Mouse (Mus musculus) left cerebral cortex, adult 2 months (tissue): ENCODE data around the gene Tdrd9. TPM values are rescaled to one million over a fixed set of nuclear protein-coding genes. Genes with fewer than 3 reads are reported as not detected.

Source experiments
- DNase-seq, 2 experiments: peaks; one replicate each; pipeline ENCODE4 v3.0.0; 2021 to 2022; ENCODE audit warnings: low spot score in 2 of 2, mixed read lengths in 1 of 2; ENCODE audit errors: extremely low spot score in 1 of 2
- H3K27ac ChIP-seq: fragments of 200-600 bp; 2 replicates; pipeline ENCODE4 v1.8.1; 2022
- H3K4me3 ChIP-seq: fragments of 200-600 bp; 2 replicates; pipeline ENCODE4 v1.8.1; 2022
- CTCF ChIP-seq: fragments of 200-600 bp; IDR thresholded peaks from 2 replicates; pipeline ENCODE4 v1.8.1; 2022; ENCODE audit warnings: antibody characterized with exemption, mild to moderate bottlenecking, moderate library complexity
- intact Hi-C: fragments of 180-260 bp; cut with DNase I; formaldehyde crosslinking; loops from one replicate; pipeline ENCODE4 v1.15.1; 2025
- microRNA-seq, 2 experiments: library from miRNA; unstranded; fragments of <30 nt; microRNA quantifications; one replicate each; pipeline ENCODE4 v1.2.0; 2021
- total RNA-seq, 2 experiments: library from RNA; stranded (reverse); gene quantifications; 2 replicates each; pipeline ENCODE4 v1.2.3; 2021

Tdrd9 gene
- total RNA-seq, 2 experiments from 2014 or later, result 0.56 to 0.57 TPM

DNA sequence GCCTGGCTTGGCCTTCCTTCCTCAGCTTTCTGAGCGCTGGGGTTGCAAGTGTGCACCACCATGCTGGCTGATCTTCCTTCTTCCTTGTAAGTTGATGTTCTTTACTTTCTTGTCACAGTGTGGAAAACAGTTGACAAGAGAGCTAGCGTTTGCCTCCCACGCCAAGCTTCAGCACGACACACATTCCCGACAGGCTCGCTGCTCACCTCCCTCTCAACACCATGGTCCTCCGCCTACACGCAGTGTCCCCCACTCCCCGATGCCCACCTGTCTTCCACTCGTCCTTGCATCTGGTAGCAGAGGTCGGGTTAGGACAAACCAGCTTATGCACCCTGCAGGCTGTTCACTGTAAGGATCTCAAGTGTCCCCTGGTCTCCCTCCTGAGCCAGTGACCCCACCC lies 133.5 kb downstream of the Tdrd9 start:
- no peak for DNase-seq
- Histone ChIP-seq H3K27ac (no peak overlapping the region), H3K4me3 (no peak overlapping the region)
- TF ChIP-seq CTCF, result no peak
- intact Hi-C loops, result no loop called here

DNA sequence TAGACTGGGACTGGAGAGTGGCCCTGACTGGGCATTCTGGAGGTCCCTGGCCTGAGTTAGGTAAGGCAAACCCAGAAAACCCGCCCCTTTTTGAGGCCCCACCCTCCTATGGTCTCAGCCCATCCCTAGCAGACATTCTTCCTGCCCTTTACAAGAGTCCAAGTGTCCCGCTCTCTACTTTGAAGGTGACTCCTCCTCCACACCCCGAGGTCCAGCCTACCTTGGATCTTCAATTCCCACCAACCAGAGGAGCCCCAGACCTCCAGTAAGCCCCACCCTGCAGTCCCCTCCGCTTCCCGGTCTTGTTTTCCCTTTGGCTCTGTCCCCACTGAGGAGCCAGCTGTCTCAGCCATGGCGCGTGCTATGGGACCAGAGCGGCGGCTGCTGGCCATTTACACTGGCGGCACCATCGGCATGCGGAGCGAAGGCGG lies 135.2 kb downstream of the Tdrd9 start, which contains the start of gene Aspg:
Gene Aspg (plus strand): TSS at position 139 of the 431 bp plus-strand sequence.
- no peak for DNase-seq
- Histone ChIP-seq H3K27ac (no peak within 1 kb of the TSS), H3K4me3 (no peak within 1 kb of the TSS)
- no peak for TF ChIP-seq CTCF
- intact Hi-C loops, result no loop called here

DNA sequence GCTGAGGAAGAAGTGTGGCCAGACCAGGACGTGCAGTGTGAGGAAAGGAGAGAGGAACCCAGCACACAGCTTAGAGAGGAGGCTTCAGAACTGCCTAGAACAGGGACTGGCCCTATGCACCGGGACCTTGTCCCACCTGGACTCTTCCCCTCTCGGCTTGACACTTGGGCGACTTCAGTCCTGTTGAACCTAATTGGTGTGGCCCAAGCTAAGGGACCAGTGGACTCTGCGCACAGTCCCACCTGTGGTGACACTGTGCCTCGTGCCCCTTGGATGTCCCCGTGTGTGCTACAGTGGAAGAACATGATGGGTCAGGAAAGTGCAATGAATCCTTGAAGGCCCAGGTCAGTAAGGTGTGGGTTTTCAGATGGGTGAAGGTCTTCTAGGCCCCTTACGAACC lies 136.3 kb downstream of the Tdrd9 start:
- H3K4me3 ChIP-seq, result no peak overlapping the region
- H3K27ac ChIP-seq, result no peak overlapping the region
- no peak for TF ChIP-seq CTCF
- DNase-seq, result no peak
- intact Hi-C loops, result no loop called here

- TF ChIP-seq CTCF, result no peak
- no peak for DNase-seq
- Histone ChIP-seq H3K4me3 (no peak overlapping the region), H3K27ac (no peak overlapping the region)
- intact Hi-C loops, result no loop called here
Measured at GRCm38 (mm10) chr12:112108696-112109445, 137.5 kb downstream of the Tdrd9 start.

DNA sequence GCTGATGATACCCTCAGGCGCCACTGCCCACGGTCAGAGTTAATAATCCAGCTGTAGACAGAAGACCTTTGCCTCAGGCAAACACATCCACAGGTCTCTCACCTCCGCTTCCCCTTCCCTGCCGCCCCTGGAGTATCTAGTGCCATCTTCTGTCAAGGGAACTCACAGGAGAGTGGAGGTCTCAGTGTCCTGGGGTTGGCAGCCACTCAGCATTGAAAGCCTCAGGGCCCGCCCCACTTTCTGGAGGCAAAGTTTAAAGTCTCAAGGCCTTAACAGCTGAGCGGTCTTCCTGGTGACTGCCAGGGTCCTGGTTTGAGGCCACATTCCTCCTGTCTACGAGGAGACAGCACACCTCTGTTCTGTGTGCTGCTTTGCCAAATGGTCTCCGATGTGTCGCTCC lies 138.3 kb downstream of the Tdrd9 start:
- no peak for TF ChIP-seq CTCF
- Histone ChIP-seq H3K4me3 (no peak overlapping the region), H3K27ac (no peak overlapping the region)
- no peak for DNase-seq
- intact Hi-C loops, result no loop called here

GRCm38 (mm10) chr12:112111323-112111722 lies 140.0 kb downstream of the Tdrd9 start:
- H3K4me3 ChIP-seq, result no peak overlapping the region
- TF ChIP-seq CTCF, result no peak
- intact Hi-C loops, result no loop called here

DNA sequence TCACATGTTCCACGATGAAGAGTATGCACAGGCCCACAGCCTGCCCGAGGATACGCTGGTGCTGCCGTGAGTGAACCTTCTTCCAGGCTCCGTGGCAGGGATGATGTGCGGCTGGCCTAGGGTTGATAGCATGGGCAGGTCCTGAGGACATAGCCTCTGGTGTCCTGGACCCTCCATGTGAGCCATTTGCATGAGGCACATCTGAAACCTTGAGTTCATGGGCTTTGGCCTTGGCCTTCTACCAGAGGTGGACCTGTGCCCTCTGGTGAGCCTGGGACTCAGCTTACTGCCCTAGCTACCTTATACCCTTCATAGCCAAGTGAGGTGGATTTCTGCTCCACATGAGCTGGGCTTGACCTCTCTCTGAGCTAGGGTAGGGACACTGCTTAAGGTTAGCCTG lies 140.9 kb downstream of the Tdrd9 start:
- Histone ChIP-seq H3K27ac (no peak overlapping the region), H3K4me3 (no peak overlapping the region)
- TF ChIP-seq CTCF, result no peak
- intact Hi-C loops, result no loop called here
- no peak for DNase-seq

More at GRCm38 (mm10) chr12:112111323-112111722, 140.0 kb downstream of the Tdrd9 start:
- H3K27ac ChIP-seq, result no peak overlapping the region
- DNase-seq, result no peak

DNA sequence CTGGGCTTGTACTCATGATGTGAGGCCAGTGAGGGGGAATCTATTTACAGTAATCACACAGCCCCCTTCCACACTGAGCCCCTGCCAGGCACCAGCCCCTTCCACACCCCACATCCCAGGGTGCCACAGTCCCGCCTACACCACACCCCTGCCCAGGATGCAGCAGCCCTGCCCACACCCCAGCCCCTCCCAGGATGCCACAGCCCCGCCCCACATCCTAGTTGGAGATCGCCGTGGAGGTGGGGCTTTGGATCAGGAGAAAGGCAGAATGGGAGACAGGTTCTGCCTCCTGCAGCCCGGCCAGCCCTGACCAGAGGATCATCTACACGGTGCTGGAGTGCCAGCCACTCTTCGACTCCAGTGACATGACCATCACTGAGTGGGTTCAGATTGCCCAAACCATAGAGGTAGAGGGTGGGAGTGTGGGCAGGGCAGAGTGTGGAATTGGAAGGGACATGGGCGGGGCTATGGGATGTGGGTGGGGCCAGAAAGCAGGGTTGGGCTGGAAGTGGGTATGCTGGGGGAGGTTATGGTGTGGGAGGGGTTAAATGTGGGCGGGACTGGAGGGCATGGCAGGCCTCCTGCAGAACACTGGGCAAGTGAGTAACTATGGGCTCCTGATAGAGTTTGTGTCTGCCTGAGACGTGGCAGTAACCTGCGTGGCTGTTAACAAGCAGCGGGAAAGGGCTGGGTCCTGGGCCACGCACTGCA lies 141.5 kb downstream of the Tdrd9 start:
- intact Hi-C loops, result loop anchor here (1.0 kb wide), 2 partner anchors 27 to 430 kb away; no protein-coding TSS in a partner anchor
- no peak for DNase-seq
- TF ChIP-seq CTCF, result no peak
- Histone ChIP-seq H3K27ac (no peak overlapping the region), H3K4me3 (no peak overlapping the region)

DNA sequence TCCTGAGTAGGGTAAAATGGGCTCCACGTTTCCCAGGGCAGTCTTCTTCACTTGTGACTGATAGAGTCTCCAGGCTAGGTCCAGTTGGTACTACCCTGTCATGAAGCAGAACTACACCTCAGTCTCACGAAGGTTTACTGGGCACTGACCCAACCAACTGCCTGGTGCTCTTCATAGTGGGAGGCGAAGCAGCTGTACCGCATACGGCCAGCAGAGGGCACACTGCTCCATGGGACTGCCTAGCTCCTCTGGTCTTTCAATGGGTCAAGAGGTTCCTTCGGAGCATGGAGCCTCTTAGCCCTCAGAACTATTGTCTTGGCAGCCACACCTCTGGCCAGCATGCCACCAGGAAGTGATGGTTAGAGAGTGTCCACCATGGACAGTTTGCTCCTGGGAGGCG lies 142.4 kb downstream of the Tdrd9 start:
- H3K4me3 ChIP-seq, result no peak overlapping the region
- H3K27ac ChIP-seq, result no peak overlapping the region
- peak; percentile 99 for TF ChIP-seq CTCF
- intact Hi-C loops, result loop anchor here (1.0 kb wide), 2 partner anchors 27 to 430 kb away; no protein-coding TSS in a partner anchor
- peak; percentile 82 to 87 for DNase-seq

- TF ChIP-seq CTCF, result no peak
- DNase-seq, result no peak
- Histone ChIP-seq H3K4me3 (no peak overlapping the region), H3K27ac (peak overlapping the region; percentile 32; the same call in 1 of the 2 replicates)
- intact Hi-C loops, result no loop called here
Measured at GRCm38 (mm10) chr12:112117006-112117405, 145.6 kb downstream of the Tdrd9 start.

GRCm38 (mm10) chr12:112117649-112118048 lies 146.3 kb downstream of the Tdrd9 start:
- Histone ChIP-seq H3K27ac (peak overlapping the region; percentile 67), H3K4me3 (no peak overlapping the region)
- DNase-seq, result peak; percentile 45 to 78
- TF ChIP-seq CTCF, result no peak
- intact Hi-C loops, result no loop called here

Small RNAs within 50 kb of the gene (microRNA-seq; reads per million reads assigned to microRNA genes)
- gene Mir3073a (0 reads per million in 2 experiments), gene Mir3073b (0 reads per million in 2 experiments)

Other genes with a start within 250 kb of the Tdrd9 start
- 100 to 1,000 TPM; 746 to 823 TPM for gene Klc1, start 212.7 kb upstream of the Tdrd9 start, total RNA-seq
- 1 to 10 TPM; 3.1 to 3.4 TPM for gene Xrcc3, start 157.7 kb upstream of the Tdrd9 start, total RNA-seq
- gene Zfyve21, start 157.4 kb upstream of the Tdrd9 start, total RNA-seq, result 10 to 100 TPM; 20.5 to 21.0 TPM
- gene Ppp1r13b, start 63.4 kb upstream of the Tdrd9 start, total RNA-seq, result 10 to 100 TPM; 59.4 to 61.0 TPM
- gene Atp5mpl, start 4.6 kb upstream of the Tdrd9 start, total RNA-seq, result 100 to 1,000 TPM; 328 to 341 TPM
- gene Rd3l, start 9.8 kb downstream of the Tdrd9 start, total RNA-seq, result under 1 TPM in 1 of 2 experiments, not detected in 1; 0.50 TPM
- gene Aspg, start 135.1 kb downstream of the Tdrd9 start, total RNA-seq, result 1 to 10 TPM; 4.7 to 4.9 TPM
- 1 to 10 TPM; 4.9 to 5.2 TPM for gene Kif26a, start 174.6 kb downstream of the Tdrd9 start, total RNA-seq